Mouse (Mus musculus) adrenal gland, adult 2 months (tissue): Measurements from ENCODE around the gene B430306N03Rik. TPM values are rescaled to one million over a fixed set of nuclear protein-coding genes. Genes with fewer than 3 reads are reported as not detected.

Experiments used
- DNase-seq: peaks from one replicate; pipeline ENCODE4 v3.0.0; 2021
- polyA plus RNA-seq: library from polyadenylated mRNA; depleted of rRNA; stranded (reverse); fragments of >200 nt; gene quantifications from 2 replicates; pipeline ENCODE4 v1.2.3, GENCODE M21; 2012; rRNA removed
- total RNA-seq, 2 experiments: library from RNA; stranded (reverse); gene quantifications; 2 replicates each; pipeline ENCODE4 v1.2.3; 2021

Gene B430306N03Rik
- total and polyA plus RNA-seq, 3 experiments: 0.10 to 0.43 (median 0.14) TPM

DNA sequence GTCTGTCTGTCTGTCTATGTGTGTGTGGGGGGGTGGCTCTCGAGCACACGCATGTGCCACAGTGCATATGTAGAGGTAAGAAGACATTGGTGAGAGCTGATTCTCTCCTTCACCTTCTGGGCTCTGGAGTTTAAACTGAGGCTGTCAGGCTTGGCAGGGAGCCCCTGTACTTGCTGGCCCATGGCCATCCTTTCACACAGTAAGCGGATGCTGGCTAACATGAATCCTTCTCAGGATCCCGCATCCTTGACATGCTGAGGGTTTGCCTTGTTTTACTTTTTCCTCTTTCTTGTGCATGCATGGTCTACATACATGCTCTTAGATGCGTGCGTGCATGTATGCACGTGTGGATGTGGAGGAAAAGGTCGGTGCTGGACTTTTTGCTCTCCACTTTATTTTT lies 47.0 kb downstream of the B430306N03Rik start:
- peak; percentile 12 for DNase-seq

DNA sequence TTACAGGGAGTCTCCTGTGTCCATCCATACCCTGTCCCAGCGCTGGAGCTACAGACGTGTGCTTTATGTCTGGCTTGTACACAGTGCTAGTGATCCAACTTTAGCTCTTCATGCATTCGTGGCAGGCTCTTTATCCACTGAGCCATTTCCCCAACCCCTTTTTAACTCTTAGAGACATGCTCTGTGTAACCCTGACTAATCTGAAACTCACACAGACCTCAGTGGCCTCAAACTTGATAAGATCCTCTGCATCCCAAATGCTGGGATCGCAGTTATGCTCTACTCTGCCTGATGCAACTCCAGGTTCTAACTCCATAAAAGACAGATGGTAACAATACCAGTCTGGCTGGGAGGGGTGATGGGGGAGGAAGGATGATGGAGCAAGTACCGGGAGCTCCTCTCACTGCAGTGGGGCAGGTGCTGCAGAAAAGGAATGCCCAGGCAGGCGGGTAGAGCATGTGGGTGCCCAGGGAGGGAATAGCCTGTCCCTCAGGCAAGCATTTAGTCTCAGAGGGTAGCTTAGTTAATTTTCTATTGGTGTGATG lies 47.6 kb downstream of the B430306N03Rik start:
- DNase-seq: no peak

DNA sequence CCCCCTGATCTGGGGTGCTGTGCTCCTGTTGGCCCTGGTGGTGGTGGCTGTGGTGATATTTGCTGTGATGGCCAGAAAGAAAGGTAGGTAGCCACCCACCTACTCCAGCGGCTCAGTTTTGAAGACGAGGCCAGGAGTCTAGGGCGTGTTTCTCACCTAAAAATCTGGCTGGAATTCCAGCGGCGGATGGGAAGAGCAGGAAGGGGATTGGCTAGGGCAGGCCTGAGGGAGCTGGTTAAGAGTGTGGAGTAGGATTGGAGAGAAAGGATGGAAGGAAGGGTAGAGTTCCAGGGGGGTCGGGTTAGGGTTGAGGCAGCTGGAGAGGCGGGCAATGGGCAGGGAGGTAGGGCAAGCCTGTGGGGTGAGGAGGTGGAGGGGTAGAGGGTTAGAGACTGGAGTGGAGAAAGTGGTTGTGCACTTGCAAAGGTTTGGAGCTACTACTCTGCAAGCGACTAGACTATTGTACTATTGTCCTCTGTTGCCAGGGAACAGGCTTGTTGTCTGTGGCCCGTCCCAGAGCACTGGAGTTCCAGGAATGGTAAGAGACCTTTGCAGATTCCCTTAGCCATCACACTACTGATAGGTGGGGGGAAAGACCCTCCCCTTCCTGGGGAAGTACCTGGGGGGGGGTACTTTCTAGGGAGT lies 49.7 kb downstream of the B430306N03Rik start:
- no peak for DNase-seq

- no peak for DNase-seq
Observed at GRCm38 (mm10) chr17:48366806-48367205, 50.9 kb downstream of the B430306N03Rik start.

DNA sequence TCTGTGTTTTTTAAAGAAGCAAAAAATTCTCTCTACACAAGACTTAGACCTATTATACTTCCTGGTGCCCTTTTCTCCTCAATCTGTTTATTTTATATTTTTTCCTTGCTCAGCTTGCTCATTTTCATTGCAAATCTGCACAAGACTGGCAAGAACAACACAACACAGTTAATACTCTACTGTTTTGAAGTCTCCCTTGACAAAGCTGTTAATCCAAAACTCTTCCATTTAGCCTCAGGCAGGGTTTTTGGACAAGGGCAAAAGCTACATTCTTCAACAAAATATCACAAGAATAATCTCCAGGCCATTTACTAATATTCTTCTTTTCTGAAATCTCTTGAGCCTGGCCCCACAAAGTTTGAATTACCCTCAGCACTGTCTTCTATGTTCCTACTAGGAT lies 55.7 kb downstream of the B430306N03Rik start:
- no peak for DNase-seq

DNA sequence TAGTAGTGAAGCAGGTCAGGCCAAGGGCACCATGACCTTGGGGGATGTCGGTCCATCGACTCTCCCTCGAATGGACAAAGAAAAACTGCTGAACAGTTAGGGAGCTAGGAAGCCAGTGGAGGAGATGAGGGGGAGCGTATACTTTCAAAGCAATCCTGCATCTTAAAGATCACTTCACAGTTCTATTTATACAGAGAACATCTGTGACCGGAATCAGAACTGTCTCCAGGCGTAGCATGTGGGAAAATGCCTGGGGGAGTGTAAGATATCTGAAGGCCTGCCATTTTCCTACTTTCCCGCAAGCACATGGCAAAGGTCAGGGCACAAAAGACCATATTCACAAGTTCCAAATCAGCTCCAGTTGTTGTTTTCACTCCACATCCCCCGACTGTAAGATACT lies 57.0 kb downstream of the B430306N03Rik start:
- no peak for DNase-seq

GRCm38 (mm10) chr17:48376102-48376501 lies 60.2 kb downstream of the B430306N03Rik start:
- DNase-seq: no peak

Other genes with a start within 250 kb of the B430306N03Rik start
- not detected for gene 1700067P10Rik, start 226.8 kb upstream of the B430306N03Rik start, total RNA-seq
- gene 1700067P10Rik, start 226.8 kb upstream of the B430306N03Rik start, polyA plus RNA-seq: not detected in 2 replicates
- gene 9830107B12Rik, start 169.9 kb upstream of the B430306N03Rik start, total RNA-seq: not detected
- not detected in 2 replicates for gene 9830107B12Rik, start 169.9 kb upstream of the B430306N03Rik start, polyA plus RNA-seq
- gene A530064D06Rik, start 148.9 kb upstream of the B430306N03Rik start, total RNA-seq: not detected
- 0.08 and 0.68 TPM in 2 replicates for gene A530064D06Rik, start 148.9 kb upstream of the B430306N03Rik start, polyA plus RNA-seq
- under 1 TPM; 0.17 to 0.24 TPM for gene Trem1, start 83.4 kb upstream of the B430306N03Rik start, total RNA-seq
- gene Trem1, start 83.4 kb upstream of the B430306N03Rik start, polyA plus RNA-seq: not detected in 2 replicates
- gene Trem3, start 68.4 kb upstream of the B430306N03Rik start, total RNA-seq: under 1 TPM in 1 of 2 experiments, not detected in 1; 0.48 TPM
- not detected in 2 replicates for gene Trem3, start 68.4 kb upstream of the B430306N03Rik start, polyA plus RNA-seq
- gene Treml4, start 51.8 kb upstream of the B430306N03Rik start, total RNA-seq: 1 to 10 TPM in 1 of 2 experiments, under 1 TPM in 1; 0.23 to 1.2 TPM
- gene Treml4, start 51.8 kb upstream of the B430306N03Rik start, polyA plus RNA-seq: 1.0 and 1.3 TPM in 2 replicates
- under 1 TPM; 0.20 to 0.38 TPM for gene Treml2, start 16.6 kb upstream of the B430306N03Rik start, total RNA-seq
- 0.26 and 0.42 TPM in 2 replicates for gene Treml2, start 16.6 kb upstream of the B430306N03Rik start, polyA plus RNA-seq
- gene Trem2, start 30.3 kb downstream of the B430306N03Rik start, total RNA-seq: 1 to 10 TPM; 3.4 to 5.3 TPM
- 9.4 and 12.2 TPM in 2 replicates for gene Trem2, start 30.3 kb downstream of the B430306N03Rik start, polyA plus RNA-seq
- gene Treml1, start 43.8 kb downstream of the B430306N03Rik start, total RNA-seq: under 1 TPM in 1 of 2 experiments, not detected in 1; 0.48 TPM
- gene Treml1, start 43.8 kb downstream of the B430306N03Rik start, polyA plus RNA-seq: 0.33 and 0.42 TPM in 2 replicates
- gene Nfya, start 93.8 kb downstream of the B430306N03Rik start, total RNA-seq: 10 to 100 TPM; 26.4 to 41.3 TPM
- gene Nfya, start 93.8 kb downstream of the B430306N03Rik start, polyA plus RNA-seq: 45.1 and 55.8 TPM in 2 replicates
- gene Oard1, start 93.9 kb downstream of the B430306N03Rik start, total RNA-seq: 10 to 100 TPM; 14.6 to 19.6 TPM
- gene Oard1, start 93.9 kb downstream of the B430306N03Rik start, polyA plus RNA-seq: 2.5 TPM in 2 replicates
- 1 to 10 TPM; 1.7 to 2.0 TPM for gene Apobec2, start 116.8 kb downstream of the B430306N03Rik start, total RNA-seq
- 0.28 and 0.58 TPM in 2 replicates for gene Apobec2, start 116.8 kb downstream of the B430306N03Rik start, polyA plus RNA-seq
- gene Tspo2, start 135.4 kb downstream of the B430306N03Rik start, total RNA-seq: not detected
- not detected in 2 replicates for gene Tspo2, start 135.4 kb downstream of the B430306N03Rik start, polyA plus RNA-seq
- gene Unc5cl, start 138.8 kb downstream of the B430306N03Rik start, total RNA-seq: not detected
- gene Unc5cl, start 138.8 kb downstream of the B430306N03Rik start, polyA plus RNA-seq: not detected in 2 replicates